Mouse (Mus musculus) liver, embryonic 14.5 days (tissue): Measurements from ENCODE around the gene Sdc3.

Source experiments
- CTCF ChIP-seq: IDR thresholded peaks from 2 replicates; pipeline ENCODE4 v1.5.1; 2016; ENCODE audit warnings: antibody characterized with exemption, low read depth, control low read depth
- EP300 ChIP-seq: IDR thresholded peaks from 2 replicates; pipeline ENCODE4 v1.6.1; 2016; ENCODE audit warnings: antibody characterized with exemption, low read depth

DNA sequence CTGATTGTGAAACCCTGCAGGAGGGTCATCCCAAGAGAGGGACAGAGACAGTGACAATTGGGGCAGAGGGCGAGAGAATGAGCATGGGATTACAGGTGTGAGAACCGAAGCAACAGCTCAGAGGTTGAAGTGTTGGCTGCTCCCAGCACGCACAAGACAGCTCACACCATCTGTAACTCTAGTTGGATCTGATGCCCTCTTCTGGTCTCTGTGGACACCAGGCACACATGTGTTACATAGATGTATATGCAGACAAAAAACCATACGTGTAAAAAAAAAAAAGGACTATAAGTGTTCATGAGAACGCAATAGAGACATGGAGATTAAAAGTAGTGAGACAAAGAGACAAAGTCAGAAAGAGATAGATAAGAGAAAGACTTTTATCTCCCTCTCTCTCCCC is 76.5 kb downstream of the Sdc3 start:
- TF ChIP-seq CTCF (no peak), EP300 (no peak)
